Mouse (Mus musculus): ENCODE data around the gene Hps1.
A peak's percentile ranks its signal among the peaks of the same experiment; 100 is the strongest.

Hps1 gene

DNA sequence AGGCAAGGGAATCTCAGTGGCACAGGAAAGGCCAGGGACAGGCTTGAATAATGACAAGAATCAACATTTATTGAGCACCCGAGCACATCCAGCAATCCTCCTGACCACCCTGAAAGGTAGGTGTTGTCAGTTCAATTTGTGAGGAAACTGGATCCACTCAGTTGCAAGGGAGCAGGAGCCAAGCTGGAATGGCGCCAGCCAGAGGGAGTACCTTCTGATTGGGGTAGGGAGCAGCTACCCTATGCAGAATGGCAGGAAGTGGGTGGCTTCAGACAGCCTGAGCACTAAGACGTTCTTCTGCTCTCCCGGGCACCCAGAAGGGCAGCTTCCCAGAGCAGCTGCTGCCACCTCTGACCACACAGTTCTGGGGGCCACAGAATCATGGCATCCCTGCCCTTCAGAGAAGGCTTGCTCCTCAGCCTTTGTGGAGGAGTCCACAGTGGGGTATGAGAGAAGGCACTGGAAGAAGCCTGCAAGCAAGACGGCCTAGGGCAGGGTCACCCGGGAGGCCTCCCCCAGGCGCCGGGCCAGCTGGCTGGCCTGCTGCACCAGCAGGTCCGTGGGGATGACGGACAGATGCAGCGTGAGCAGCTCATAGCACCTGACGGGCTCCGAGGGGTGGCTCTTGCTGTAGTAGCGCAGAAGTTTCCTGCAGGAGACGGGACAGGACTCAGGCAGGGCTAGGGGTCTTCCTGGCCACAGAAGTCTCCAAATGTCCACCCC lies 24.5 kb downstream of the Hps1 start:
- DNase-seq (ENCODE audit: low spot score) = no peak

DNA sequence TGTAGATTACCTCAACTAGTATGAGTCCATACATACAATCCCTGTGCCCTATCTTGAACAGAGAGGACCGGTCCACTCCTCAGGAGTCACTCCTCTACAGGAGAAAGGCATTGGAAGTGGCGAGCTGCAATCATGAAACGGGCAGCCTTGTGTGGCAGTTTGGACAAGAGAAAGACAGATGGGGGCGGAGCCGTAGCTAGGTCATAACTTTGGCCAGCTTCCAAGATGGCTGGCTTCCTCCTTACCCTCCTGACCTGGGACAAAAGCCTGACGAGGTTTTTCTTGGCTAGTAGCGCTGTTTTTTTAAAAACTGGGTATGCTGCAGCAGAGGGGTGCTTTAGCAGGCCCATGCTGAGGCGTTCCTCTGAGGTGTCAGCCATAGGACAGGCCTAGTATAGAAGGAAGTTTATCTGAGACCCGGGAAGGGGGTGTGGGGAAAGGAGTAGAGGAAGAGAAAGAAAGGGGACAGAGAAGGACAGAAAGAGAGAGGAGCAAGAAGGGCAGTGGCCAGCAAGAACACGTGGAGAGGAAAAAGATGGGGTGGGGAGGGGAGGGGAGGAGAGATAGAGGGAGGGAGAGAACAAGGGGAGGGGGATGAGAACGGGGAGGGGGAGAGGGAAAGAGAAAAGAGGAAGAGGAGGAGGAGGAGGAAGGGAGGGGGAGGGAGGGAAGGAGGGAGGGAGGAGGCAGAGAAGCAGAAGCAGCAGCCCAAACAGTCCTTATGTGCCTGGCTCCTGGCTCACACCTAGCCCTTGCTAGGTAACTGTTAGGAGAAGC lies 26.4 kb downstream of the Hps1 start:
- DNase-seq (ENCODE audit: low spot score) = peak; percentile 39

DNA sequence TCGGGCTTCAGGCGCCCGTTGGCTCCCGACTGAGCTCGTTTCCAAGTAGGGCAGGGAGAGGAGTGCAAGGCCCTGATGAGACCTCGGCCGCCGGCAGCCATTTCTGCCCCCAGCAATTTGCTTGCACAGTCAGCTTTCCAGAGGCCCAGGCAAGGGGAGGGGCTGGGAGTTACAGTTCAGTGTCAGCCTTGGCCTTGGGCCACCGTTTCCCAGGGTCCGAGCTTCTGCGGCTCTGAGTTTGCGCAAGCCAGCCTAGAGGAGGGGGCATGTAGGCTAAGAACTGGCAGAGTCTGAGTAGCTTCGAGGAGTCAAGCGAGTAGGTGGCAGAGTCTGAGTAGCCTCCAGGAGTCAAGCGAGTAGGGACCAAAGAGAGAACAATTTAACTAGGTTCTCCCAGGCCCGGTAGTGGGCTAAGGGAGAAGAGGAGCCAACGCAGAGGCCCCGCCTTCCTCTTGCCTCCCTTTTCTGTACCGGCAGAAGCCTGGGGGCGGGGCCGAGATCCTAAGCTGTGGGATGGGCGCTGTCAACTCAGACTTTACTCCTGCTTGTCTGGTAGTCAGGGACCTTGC lies 27.3 kb downstream of the Hps1 start, which contains the start of gene Pyroxd2:
Gene Pyroxd2 (minus strand): TSS at position 413 of the 569 bp plus-strand sequence.
- DNase-seq (ENCODE audit: low spot score) = peak; percentile 75

DNA sequence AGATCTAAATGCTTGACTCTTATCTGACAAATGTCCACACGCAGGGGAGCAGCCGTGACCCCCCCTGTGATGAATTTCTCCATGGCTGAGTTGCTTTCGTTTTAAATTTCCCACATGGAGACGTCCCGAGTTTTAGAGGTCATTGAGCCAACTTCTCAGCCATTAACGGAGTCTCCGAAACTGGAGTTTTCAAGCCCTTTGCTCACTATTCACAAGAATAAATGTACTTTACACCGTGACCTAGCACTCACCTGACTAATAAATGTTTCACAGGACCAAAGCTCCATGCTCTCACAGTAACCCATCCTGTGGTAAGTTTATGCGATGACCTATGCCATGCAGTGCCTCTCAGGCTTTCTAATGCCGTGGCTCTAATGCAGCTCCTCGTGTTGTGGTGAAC lies 29.6 kb downstream of the Hps1 start:
- no peak for DNase-seq (ENCODE audit: low spot score)

DNA sequence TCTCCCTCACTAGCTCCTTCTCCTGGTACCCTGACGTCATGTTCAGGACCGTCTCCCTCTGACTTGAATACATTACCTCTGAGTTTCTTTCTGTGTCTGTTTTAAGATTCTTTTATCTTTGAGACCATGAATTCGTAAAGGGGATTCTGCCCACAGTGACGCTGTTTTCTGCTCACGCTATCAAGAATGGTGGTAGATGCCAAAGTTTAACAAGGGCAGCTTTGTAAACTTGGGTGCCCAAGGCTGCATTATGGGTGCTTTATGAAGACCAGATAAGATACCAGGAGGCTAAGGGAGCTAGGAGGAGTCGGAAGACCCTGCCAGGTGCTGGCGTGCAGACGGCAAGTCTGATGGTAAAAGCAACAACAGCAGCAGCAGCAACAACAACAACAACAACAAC lies 33.1 kb downstream of the Hps1 start:
- no peak for DNase-seq (ENCODE audit: low spot score)

DNA sequence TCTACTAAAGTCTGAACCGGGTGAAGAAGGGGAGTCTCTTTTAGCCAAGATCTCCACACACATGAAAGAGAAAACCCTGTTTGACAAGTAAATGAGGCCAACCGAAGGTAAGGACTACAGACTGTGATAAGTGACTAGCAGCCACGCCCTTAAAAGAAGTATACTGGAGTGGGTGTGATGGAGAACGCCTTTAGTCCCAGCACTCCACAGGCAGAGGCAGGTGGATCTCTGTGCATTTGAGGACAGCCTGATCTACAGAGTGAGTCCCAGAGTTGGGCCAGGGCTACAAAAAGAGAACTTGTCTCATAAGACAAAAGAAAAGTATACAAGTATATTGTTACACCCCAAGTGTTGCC lies 33.9 kb downstream of the Hps1 start:
- DNase-seq (ENCODE audit: low spot score) = no peak

DNA sequence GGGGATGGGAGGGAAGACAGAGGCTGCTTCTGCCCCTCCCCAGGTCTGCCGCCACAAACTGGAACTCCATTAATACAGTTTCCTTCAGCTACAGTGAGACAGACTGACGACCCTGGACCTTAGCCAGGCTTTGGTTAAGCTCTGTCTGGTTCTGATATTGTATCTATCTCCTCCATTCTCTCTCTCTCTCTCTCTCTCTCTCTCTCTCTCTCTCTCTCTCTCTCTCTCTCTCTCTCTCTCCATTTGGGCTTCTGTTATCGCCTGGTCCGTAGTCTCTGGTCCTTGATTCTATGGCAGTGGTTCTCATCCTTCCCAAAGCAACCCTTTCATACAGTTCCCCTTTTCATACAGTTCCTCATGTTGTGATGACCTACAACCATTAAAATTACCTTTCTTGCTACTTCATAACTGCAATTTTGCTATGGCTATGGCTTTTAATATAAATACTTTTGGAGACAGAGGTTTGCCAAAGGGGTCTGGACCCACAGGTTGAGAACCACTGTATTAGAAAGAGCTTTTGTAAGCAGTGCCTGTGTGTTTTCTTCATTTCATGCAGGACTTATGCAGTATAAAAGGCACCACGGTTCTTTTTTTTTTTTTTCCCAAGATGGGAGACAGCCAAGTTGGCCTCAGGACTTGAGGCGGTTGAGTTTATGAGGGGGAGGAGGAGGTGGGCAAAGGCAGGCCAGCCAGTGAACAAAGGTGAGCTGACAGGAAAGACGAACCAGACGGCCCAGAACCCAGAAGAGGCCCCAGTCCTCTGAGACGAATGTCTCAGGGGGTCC lies 34.5 kb downstream of the Hps1 start:
- DNase-seq (ENCODE audit: low spot score) = no peak

DNA sequence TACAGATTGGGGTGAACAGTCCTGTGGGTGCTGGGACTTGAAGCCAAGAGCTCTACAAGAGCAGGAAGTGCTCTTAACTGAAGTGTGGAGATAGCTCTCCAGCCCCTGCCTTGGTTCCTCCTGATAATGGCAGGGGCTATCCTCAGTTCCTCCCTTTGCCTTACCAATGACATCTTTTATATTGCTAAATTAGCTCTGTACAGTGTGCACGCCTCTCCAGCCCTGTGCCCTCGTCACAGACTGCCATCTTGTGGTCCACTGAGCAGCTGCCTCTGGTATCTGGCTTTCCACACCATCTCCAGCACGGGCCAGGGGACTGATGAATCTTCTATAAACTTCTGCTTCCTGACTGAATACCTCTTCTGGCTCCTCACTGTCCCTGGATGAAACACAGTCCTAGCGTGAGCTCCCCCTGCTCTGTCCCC lies 35.6 kb downstream of the Hps1 start:
- no peak for DNase-seq (ENCODE audit: low spot score)

DNA sequence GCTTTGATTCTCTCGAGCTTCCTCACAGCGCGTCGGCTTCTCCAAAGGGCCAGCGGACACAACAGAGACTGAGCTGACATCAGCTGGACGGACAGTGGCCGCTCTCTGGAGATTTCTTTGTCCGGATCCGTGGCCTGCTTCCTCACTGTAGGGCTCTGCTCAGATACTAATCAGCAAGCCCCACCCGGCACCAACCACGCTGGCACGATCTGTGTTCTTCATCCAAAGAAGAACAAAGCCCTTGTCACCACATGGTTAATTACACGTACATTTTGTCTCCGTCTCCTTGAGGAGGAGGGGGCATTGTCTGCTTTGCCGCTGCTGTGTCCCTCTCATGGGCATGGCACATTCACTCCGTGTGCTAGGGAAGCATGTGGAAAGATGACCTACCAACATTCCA lies 36.5 kb downstream of the Hps1 start:
- no peak for DNase-seq (ENCODE audit: low spot score)

DNA sequence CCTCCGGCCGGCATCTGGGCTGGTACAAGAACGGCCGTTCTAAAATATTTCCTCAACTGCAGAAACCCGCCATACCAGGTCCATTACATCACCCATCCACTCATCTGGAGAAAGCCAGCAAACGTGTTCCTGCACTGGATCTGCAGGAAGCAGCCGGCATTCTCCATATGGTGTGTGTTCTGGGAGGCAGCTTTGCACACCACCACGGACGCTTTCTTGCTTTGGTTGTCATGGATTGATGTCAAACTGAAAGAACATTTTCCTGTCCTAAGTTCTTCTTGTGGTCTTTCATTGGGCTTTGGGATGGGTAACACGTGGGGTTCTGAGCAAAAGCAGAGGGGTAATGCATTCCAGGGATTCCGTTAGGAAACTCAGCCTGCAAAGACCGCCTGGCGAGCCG lies 37.9 kb downstream of the Hps1 start:
- no peak for DNase-seq (ENCODE audit: low spot score)

DNA sequence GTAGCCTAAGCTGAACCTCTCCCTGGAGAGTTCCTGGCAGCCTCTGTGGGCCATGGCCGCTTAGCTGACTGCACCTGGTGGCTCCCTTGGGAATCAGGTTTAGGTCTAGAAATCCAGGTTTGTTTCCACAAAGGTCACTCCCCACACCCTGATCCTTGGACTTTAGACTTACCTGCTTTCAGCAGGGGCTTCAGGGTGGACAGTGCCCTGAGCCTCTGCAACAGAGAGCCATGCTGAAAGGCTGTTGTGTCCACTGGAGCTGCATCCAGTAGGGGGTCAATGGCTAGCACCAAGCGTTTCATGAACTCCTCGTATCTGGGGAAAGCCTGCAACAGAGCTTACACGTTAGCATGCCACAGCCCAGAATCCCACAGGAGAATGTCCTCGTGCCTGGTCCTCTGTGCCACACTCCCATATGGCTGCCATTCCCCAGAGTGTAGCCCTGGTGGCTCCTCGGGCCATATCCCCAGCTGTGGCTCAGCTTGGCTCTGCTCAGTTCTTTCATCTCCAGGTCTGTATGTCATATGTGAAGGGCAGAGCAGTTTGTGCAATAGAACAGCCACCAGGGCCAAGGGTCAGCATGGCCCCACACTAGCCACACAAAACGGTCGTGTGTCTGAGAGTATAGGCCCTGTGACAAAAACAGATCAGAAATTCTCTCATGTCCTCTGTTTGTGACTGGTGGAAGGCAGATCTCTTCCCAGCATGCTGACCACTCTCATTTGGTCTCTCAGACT lies 39.4 kb downstream of the Hps1 start:
- no peak for DNase-seq (ENCODE audit: low spot score)

DNA sequence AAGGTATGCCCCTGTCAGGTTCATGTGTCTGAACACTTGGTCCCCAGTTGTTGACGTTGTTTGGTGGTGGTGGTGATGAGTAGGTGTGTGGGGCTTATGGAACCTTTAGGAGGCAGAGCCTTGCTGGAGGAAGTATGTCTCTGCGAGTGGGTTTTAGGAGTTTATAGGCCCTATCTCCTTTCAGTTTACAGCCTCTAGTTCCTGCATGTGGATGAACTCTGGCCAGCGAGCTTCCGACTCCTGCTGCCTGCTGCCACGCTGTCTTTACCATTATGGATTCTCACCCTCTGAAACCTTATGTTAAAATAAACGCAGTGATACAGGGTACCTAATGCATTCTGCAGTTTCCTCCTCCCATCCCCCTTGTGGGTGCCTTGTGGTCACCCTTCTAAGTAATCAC lies 40.0 kb downstream of the Hps1 start:
- no peak for DNase-seq (ENCODE audit: low spot score)

DNA sequence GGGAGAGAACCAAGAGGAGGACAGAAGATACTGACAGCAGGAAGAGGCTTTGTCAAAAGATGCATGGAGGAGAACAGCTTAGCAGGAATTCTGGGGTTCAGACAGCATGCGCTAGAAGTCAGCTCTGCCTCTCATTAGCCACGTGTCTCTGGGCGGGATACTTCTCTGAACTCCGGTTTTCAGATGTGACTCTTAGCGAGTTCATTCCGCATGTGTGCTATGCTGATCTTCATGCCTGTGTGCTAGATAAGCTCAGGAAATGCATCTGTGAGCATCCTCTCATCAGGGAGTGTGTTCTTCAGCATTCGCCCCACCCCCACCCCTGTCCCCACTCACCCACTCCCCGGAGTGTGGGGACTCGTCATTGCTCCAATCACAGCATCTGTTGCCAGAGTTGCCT lies 42.0 kb downstream of the Hps1 start:
- no peak for DNase-seq (ENCODE audit: low spot score)

DNA sequence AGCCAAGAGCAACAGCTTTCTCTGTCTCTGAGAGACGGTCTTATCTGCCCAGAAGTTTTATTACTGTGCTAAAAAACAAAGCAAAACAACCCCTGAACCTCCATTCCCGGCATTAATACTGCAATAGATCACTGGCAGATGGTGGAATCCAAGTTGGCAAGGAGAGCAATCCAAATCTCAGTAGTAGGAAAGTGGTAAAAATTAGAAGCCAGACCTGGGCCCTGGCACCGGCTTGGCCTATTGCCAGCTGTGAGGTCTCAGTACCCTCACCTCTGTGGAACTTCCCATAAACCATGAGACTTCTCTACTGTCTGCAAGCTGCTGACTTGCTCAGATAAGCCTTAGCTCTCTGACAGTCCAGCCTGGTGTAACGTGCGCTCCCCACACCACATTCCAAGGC lies 44.8 kb downstream of the Hps1 start:
- DNase-seq (ENCODE audit: low spot score) = no peak

DNA sequence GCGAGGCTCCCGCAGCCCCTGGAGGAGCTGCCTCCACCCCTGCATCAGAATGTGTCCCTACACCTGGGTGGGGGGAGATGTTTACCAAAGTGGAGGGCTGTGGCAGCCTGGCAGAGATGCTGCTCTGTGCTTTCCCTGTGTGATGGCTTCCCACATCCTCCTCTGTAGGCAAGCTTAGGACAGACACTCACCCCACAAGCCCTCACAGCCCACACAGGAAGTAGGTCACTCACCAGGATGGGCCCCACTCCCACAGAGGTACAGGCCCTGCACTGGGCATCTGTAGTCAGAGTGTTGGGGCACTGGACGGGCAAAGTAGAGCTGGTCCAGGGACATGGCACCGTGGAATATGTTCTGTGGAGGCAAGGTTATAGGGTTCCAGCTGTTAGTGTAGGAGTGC lies 52.4 kb downstream of the Hps1 start:
- no peak for DNase-seq (ENCODE audit: low spot score)

DNA sequence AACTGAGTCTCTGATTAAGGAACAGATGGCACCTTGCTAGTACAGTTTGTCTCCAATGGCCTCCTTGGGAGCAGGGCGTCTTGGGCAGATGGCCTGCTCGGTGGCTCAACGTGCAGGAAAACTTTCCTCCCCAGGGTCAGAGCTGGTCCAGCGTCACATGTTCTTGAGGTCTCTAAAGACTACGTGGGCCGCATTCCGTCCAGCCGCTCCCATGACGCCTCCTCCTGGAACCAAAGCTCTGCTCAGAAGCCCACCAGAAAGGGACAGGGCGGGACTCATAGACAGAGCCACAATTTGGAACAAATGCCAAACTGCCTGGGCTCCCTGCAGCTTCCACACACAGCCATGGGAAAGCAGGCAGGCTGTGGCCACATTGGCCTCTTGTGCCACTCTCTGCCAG lies 53.0 kb downstream of the Hps1 start:
- no peak for DNase-seq (ENCODE audit: low spot score)

DNA sequence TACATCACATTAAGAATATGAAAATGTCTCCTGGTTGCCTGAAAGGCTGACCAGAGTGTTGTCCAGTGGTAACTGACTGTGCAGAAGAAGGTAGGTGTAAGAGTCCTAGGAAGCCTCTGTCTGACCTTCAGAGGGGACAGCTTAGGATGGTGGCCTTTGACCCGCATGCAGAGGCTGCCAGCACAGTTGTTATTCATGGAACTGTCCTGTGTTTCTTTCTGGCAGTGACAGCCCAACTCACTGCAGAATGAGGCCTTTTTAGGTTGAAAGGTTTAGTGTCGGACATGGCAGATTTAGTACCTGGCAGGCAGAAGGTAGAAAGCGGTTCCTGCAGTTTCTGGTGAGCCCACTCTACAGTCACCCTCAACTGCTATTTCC lies 53.8 kb downstream of the Hps1 start:
- DNase-seq (ENCODE audit: low spot score) = no peak

DNA sequence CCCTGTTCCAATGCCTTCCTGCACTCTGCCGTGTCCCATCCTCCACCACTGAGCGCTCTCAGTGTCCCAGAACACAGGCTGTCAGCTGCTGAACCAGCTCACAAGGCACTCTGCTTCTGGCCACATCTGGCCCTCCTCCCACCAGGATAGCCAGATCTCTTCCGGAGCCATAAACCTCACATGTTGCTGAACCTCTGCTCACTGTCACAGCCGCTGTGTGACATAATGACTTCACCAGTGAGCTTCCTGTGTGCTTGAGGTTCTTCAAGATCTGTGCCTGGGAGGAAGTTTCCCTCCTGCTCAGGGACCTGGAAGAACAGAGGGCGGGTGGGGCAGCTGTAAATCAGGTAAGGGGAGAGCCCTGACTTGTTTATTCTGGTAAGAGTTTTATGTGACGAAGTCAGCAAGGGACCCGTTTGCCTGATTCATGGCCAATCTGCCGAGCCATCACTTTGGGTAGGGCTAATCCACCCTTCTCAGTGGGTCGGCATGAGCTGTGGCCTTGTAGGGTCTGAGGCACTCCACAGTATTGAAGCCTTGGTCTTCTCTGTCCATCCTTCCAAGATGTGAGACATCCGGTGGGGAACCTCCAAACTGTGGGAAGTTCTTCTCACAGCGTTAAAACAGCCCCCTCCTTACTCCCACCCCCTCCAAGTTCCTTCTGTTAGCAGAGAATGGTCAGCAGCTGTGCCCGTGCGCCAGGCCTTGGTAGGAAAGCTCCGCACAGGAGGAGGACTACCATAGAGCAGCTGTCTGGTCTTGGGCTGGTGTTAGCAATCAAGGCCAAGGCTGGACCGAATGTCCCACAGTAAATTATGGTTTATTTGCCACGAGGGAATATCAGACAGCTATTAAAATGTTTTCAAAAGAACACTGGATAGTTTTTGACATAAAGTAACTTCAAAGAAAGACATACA lies 54.5 kb downstream of the Hps1 start:
- DNase-seq (ENCODE audit: low spot score) = no peak

DNA sequence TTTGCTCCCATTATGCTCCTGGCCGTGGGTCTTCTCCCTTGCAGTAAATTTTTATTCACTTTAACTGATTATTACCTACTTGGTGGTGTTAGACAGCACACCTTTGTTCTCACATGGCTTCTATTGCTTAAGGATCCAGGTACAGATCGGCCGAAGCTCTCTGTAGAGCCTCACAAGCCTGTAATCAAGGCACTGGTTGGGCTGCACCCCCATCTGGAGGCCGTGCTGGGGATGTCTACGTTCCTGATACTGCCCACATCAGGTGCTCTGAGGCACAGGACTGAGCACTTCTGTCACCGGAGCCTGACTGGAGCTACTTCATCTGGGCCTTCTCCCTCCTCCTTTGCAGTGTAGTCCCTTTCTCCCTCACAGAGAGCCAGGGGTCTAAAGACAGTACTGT lies 56.5 kb downstream of the Hps1 start:
- no peak for DNase-seq (ENCODE audit: low spot score)

DNA sequence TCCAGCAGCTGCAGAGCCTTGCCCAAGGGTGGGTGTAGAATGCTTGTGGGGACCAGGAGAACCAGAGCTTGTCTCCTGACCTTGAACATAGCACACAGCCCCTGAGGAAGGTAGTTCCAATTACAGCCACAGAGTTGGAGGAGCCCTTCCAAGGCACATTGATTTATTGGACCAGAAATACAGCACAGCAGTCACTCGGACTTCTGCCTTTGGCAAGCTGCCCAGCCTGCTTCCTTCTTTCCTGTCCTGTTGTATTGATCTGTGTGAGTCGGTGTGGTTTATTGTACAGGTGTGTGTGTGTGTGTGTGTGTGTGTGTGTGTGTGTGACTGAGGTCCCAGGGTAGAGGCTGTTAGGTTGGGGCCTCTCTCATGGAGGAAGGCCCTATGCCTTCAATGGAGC lies 57.3 kb downstream of the Hps1 start:
- no peak for DNase-seq (ENCODE audit: low spot score)

DNA sequence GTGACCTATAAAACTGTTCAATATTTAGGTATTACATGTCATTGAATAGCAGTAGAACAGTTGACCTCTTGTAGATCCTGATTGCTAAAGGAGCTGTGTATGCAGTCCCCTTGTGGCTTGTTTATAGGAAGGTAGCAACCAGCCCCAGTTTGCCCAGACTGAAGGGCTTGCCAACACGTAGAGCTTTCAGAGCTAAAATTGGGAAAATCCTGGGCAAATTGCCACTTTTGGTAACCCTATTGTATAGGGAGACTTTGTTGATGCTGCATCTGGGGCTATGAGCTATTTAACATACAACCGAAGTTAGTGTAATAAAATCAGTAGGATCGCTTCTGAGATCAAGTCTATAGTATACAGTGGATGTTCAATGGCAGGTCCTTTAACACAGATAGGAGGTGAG lies 61.7 kb downstream of the Hps1 start:
- DNase-seq (ENCODE audit: low spot score) = no peak
